Mouse (Mus musculus): ENCODE measurements around the gene Hist1h3b.

Hist1h3b gene

DNA sequence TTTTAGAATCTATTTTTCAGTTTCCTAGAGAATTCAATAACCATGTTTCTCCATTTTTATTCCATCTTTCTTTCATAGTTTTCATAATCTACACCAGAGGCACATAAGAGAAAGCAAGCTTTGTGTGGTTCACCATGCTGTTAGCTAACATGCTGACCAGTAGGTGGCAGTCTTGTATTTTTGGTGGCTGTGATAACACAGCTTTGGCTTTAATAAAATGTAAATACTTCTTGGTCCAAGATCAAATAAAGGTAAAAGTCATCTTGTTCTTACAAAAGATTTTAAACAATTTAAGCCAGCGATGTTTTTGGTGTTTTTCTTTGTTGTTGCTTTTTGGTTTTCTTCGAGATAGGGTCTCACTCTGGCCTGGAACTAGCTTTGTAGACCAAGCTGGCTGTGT is 40.5 kb downstream of the Hist1h3b start:
- DNase-seq (ENCODE audit: low spot score) = peak; percentile 51

DNA sequence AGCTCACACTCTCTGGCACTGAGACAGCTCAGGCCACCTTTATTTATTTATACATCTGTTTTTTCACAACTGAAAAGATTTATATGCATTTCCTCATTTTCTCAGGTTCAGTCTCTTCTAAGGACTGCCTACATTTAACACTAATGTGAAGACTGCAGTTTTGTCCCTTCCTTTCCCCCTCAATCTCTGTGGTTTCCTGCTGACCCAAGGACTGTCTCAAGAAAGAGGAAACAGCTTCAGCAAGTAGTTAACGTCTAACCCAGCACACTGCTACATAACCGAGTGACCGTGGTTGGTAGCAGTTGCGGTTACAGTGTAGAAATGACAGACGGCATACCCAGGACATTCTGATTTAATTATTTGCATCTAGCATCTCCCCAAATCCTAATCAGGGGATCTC is 47.3 kb downstream of the Hist1h3b start:
- DNase-seq (ENCODE audit: low spot score) = no peak
